Mouse (Mus musculus): ENCODE data around the gene Slc17a7. TPM values are rescaled to one million over a fixed set of nuclear protein-coding genes. Genes with fewer than 3 reads are reported as not detected.

The Slc17a7 gene
- polyA plus RNA-seq, 1 experiment from 2014 or later: 1.3 TPM

GRCm38 (mm10) chr7:45154993-45155514 is 8.7 kb upstream of the Slc17a7 start:
- peak overlapping the region; percentile 86 for H3K4me2 ChIP-seq (ENCODE audit: low read depth, low read length)
- H3K36me3 ChIP-seq (ENCODE audit: control insufficient read depth, insufficient read depth, low read length): peaks cover 33% of the 10 kb centered on the region; the same call in 1 of the 2 replicates
- 76% methylated on average over 12 of the region's 12 CpGs for WGBS
- peak overlapping the region; percentile 70 for H3K27ac ChIP-seq (replicated peaks; ENCODE audit: low read depth, low read length)
- H3K9ac ChIP-seq (ENCODE audit: low read depth, low read length): peak overlapping the region; percentile 8; the same call in 1 of the 2 replicates
- DNase-seq (ENCODE audit: low spot score) (peak; percentile 44), ATAC-seq (ENCODE audit: low read depth) (no peak; the same call in 1 of the 2 replicates)
- no peaks in the 10 kb centered on the region for H3K9me3 ChIP-seq (ENCODE audit: control insufficient read depth, low read length)
- H3K4me3 ChIP-seq (ENCODE audit: low read depth, low read length): peak overlapping the region; percentile 73
- H3K27me3 ChIP-seq (replicated peaks; ENCODE audit: control insufficient read depth, insufficient read depth, low read length): no peaks in the 10 kb centered on the region
- peaks cover 11% of the 10 kb centered on the region for H3K4me1 ChIP-seq (ENCODE audit: control insufficient read depth, insufficient read depth, low read length)

- H3K4me1 ChIP-seq (ENCODE audit: control insufficient read depth, insufficient read depth, low read length): peaks cover 11% of the 10 kb centered on the region
- no peak for ATAC-seq (ENCODE audit: low read depth)
- no peaks in the 10 kb centered on the region for H3K9me3 ChIP-seq (ENCODE audit: control insufficient read depth, low read length)
- H3K4me2 ChIP-seq (ENCODE audit: low read depth, low read length): peak overlapping the region; percentile 86
- H3K27me3 ChIP-seq (replicated peaks; ENCODE audit: control insufficient read depth, insufficient read depth, low read length): no peaks in the 10 kb centered on the region
- DNase-seq (ENCODE audit: low spot score): no peak
- no peak overlapping the region for H3K9ac ChIP-seq (ENCODE audit: low read depth, low read length)
- no peak overlapping the region for H3K4me3 ChIP-seq (ENCODE audit: low read depth, low read length)
- H3K36me3 ChIP-seq (ENCODE audit: control insufficient read depth, insufficient read depth, low read length): peaks cover 37% of the 10 kb centered on the region; the same call in 1 of the 2 replicates
- H3K27ac ChIP-seq (replicated peaks; ENCODE audit: low read depth, low read length): peak overlapping the region; percentile 70
- 88% methylated on average over 9 of the region's 9 CpGs for WGBS
Measured at GRCm38 (mm10) chr7:45155590-45155989, 8.2 kb upstream of the Slc17a7 start.

- no peak for ATAC-seq (ENCODE audit: low read depth)
Measured at GRCm38 (mm10) chr7:45156206-45156605, 7.5 kb upstream of the Slc17a7 start.

GRCm38 (mm10) chr7:45157459-45157858 is 6.3 kb upstream of the Slc17a7 start:
- DNase-seq (ENCODE audit: low spot score) (no peak), ATAC-seq (ENCODE audit: low read depth) (no peak)
- H3K9ac ChIP-seq (ENCODE audit: low read depth, low read length): no peak overlapping the region
- H3K36me3 ChIP-seq (ENCODE audit: control insufficient read depth, insufficient read depth, low read length): peaks cover 45% of the 10 kb centered on the region; the same call in 1 of the 2 replicates
- H3K4me2 ChIP-seq (ENCODE audit: low read depth, low read length): no peak overlapping the region
- no peak overlapping the region for H3K27ac ChIP-seq (replicated peaks; ENCODE audit: low read depth, low read length)
- H3K4me3 ChIP-seq (ENCODE audit: low read depth, low read length): no peak overlapping the region
- peaks cover 2% of the 10 kb centered on the region; the same call in 1 of the 2 replicates for H3K27me3 ChIP-seq (replicated peaks; ENCODE audit: control insufficient read depth, insufficient read depth, low read length)
- H3K9me3 ChIP-seq (ENCODE audit: control insufficient read depth, low read length): no peaks in the 10 kb centered on the region
- H3K4me1 ChIP-seq (ENCODE audit: control insufficient read depth, insufficient read depth, low read length): peaks cover 12% of the 10 kb centered on the region
- 68% methylated on average over 14 of the region's 14 CpGs for WGBS

More at GRCm38 (mm10) chr7:45156206-45156605, 7.5 kb upstream of the Slc17a7 start:
- Histone ChIP-seq H3K4me1 (ENCODE audit: control insufficient read depth, insufficient read depth, low read length) (peaks cover 11% of the 10 kb centered on the region), H3K4me2 (ENCODE audit: low read depth, low read length) (no peak overlapping the region), H3K27ac (replicated peaks; ENCODE audit: low read depth, low read length) (no peak overlapping the region), H3K36me3 (ENCODE audit: control insufficient read depth, insufficient read depth, low read length) (peaks cover 44% of the 10 kb centered on the region; the same call in 1 of the 2 replicates), H3K9ac (ENCODE audit: low read depth, low read length) (no peak overlapping the region), H3K27me3 (replicated peaks; ENCODE audit: control insufficient read depth, insufficient read depth, low read length) (no peaks in the 10 kb centered on the region), H3K4me3 (ENCODE audit: low read depth, low read length) (no peak overlapping the region), H3K9me3 (ENCODE audit: control insufficient read depth, low read length) (no peaks in the 10 kb centered on the region)
- DNase-seq (ENCODE audit: low spot score): no peak
- WGBS: 95% methylated on average over 15 of the region's 15 CpGs

GRCm38 (mm10) chr7:45158991-45159390 is 4.8 kb upstream of the Slc17a7 start:
- Histone ChIP-seq H3K27ac (replicated peaks; ENCODE audit: low read depth, low read length) (no peak overlapping the region), H3K9ac (ENCODE audit: low read depth, low read length) (no peak overlapping the region), H3K4me3 (ENCODE audit: low read depth, low read length) (no peak overlapping the region), H3K36me3 (ENCODE audit: control insufficient read depth, insufficient read depth, low read length) (peaks cover 45% of the 10 kb centered on the region; the same call in 1 of the 2 replicates), H3K27me3 (replicated peaks; ENCODE audit: control insufficient read depth, insufficient read depth, low read length) (peaks cover 17% of the 10 kb centered on the region), H3K4me1 (ENCODE audit: control insufficient read depth, insufficient read depth, low read length) (peaks cover 9% of the 10 kb centered on the region; the same call in 1 of the 2 replicates), H3K4me2 (ENCODE audit: low read depth, low read length) (no peak overlapping the region), H3K9me3 (ENCODE audit: control insufficient read depth, low read length) (no peaks in the 10 kb centered on the region)
- WGBS: 97% methylated on average over 6 of the region's 6 CpGs
- ATAC-seq (ENCODE audit: low read depth) (no peak), DNase-seq (ENCODE audit: low spot score) (no peak)

- ATAC-seq (ENCODE audit: low read depth): no peak
- WGBS: 95% methylated on average over 6 of the region's 6 CpGs
- H3K4me3 ChIP-seq (ENCODE audit: low read depth, low read length): no peak overlapping the region
Measured at GRCm38 (mm10) chr7:45160316-45160800, 3.4 kb upstream of the Slc17a7 start.

GRCm38 (mm10) chr7:45160866-45161265 is 2.9 kb upstream of the Slc17a7 start:
- no peaks in the 10 kb centered on the region for H3K9me3 ChIP-seq (ENCODE audit: control insufficient read depth, low read length)
- ATAC-seq (ENCODE audit: low read depth) (no peak), DNase-seq (ENCODE audit: low spot score) (no peak)
- no peak overlapping the region for H3K4me3 ChIP-seq (ENCODE audit: low read depth, low read length)
- H3K4me1 ChIP-seq (ENCODE audit: control insufficient read depth, insufficient read depth, low read length): 0 out of 2 replicates have a peak, but pooled peaks cover 4% of the 10 kb centered on the region
- H3K36me3 ChIP-seq (ENCODE audit: control insufficient read depth, insufficient read depth, low read length): peaks cover 45% of the 10 kb centered on the region; the same call in 1 of the 2 replicates
- WGBS: 85% methylated on average over 3 of the region's 3 CpGs
- no peak overlapping the region for H3K4me2 ChIP-seq (ENCODE audit: low read depth, low read length)
- H3K27me3 ChIP-seq (replicated peaks; ENCODE audit: control insufficient read depth, insufficient read depth, low read length): peaks cover 36% of the 10 kb centered on the region
- H3K27ac ChIP-seq (replicated peaks; ENCODE audit: low read depth, low read length): no peak overlapping the region
- H3K9ac ChIP-seq (ENCODE audit: low read depth, low read length): no peak overlapping the region

More at GRCm38 (mm10) chr7:45160316-45160800, 3.4 kb upstream of the Slc17a7 start:
- peaks cover 31% of the 10 kb centered on the region for H3K27me3 ChIP-seq (replicated peaks; ENCODE audit: control insufficient read depth, insufficient read depth, low read length)
- H3K4me1 ChIP-seq (ENCODE audit: control insufficient read depth, insufficient read depth, low read length): peaks cover 6% of the 10 kb centered on the region; the same call in 1 of the 2 replicates
- H3K27ac ChIP-seq (replicated peaks; ENCODE audit: low read depth, low read length): no peak overlapping the region
- no peak for DNase-seq (ENCODE audit: low spot score)
- H3K4me2 ChIP-seq (ENCODE audit: low read depth, low read length): no peak overlapping the region
- peaks cover 45% of the 10 kb centered on the region; the same call in 1 of the 2 replicates for H3K36me3 ChIP-seq (ENCODE audit: control insufficient read depth, insufficient read depth, low read length)
- H3K9me3 ChIP-seq (ENCODE audit: control insufficient read depth, low read length): no peaks in the 10 kb centered on the region
- no peak overlapping the region for H3K9ac ChIP-seq (ENCODE audit: low read depth, low read length)

- Histone ChIP-seq H3K9me3 (ENCODE audit: control insufficient read depth, low read length) (no peaks in the 10 kb centered on the region), H3K27ac (replicated peaks; ENCODE audit: low read depth, low read length) (peak overlapping the region; percentile 34; the same call in 1 of the 2 replicates), H3K9ac (ENCODE audit: low read depth, low read length) (peak overlapping the region; percentile 43; the same call in 1 of the 2 replicates), H3K27me3 (replicated peaks; ENCODE audit: control insufficient read depth, insufficient read depth, low read length) (peaks cover 46% of the 10 kb centered on the region), H3K36me3 (ENCODE audit: control insufficient read depth, insufficient read depth, low read length) (peaks cover 37% of the 10 kb centered on the region; the same call in 1 of the 2 replicates), H3K4me3 (ENCODE audit: low read depth, low read length) (peak overlapping the region; percentile 41), H3K4me1 (ENCODE audit: control insufficient read depth, insufficient read depth, low read length) (0 out of 2 replicates have a peak, but pooled peaks cover 4% of the 10 kb centered on the region), H3K4me2 (ENCODE audit: low read depth, low read length) (peak overlapping the region; percentile 78)
- ATAC-seq (ENCODE audit: low read depth) (peak; percentile 95), DNase-seq (ENCODE audit: low spot score) (peak; percentile 98)
- WGBS: 6% methylated on average over 29 of the region's 35 CpGs
Measured at GRCm38 (mm10) chr7:45161612-45162473, 1.9 kb upstream of the Slc17a7 start.

Measured in embryonic facial prominence, embryonic 14.5 days (tissue).